Mouse (Mus musculus) gonadal fat pad, adult 2 months (tissue): ENCODE data around the gene Ddx46. TPM values are rescaled to one million over a fixed set of nuclear protein-coding genes. Genes with fewer than 3 reads are reported as not detected.

Source experiments
- DNase-seq: peaks from one replicate; pipeline ENCODE4 v3.0.0-alpha.2; 2012; ENCODE audit warnings: low read depth
- polyA plus RNA-seq: library from polyadenylated mRNA; depleted of rRNA; stranded (reverse); fragments of >200 nt; gene quantifications from 2 replicates; pipeline ENCODE4 v1.2.3, GENCODE M21; 2012; rRNA removed

Gene Ddx46
- polyA plus RNA-seq, 1 experiment: 13.6 TPM

GRCm38 (mm10) chr13:55721516-55721915 lies 86.7 kb downstream of the Ddx46 start:
- no peak for DNase-seq

- DNase-seq: no peak
These were observed 87.2 kb downstream of the Ddx46 start for GRCm38 (mm10) chr13:55721995-55722394.

GRCm38 (mm10) chr13:55726598-55727119 lies 91.8 kb downstream of the Ddx46 start:
- no peak for DNase-seq

GRCm38 (mm10) chr13:55727120-55727838 lies 92.5 kb downstream of the Ddx46 start, which contains the start of gene Pcbd2:
Gene Pcbd2 (plus strand): TSS chr13:55727368.
- no peak for DNase-seq

GRCm38 (mm10) chr13:55727839-55728238 lies 93.0 kb downstream of the Ddx46 start:
- DNase-seq: no peak

- no peak for DNase-seq
These were observed 95.9 kb downstream of the Ddx46 start for GRCm38 (mm10) chr13:55730716-55731115.

Other genes with a start within 250 kb of the Ddx46 start
- gene Slc34a1, start 236.8 kb upstream of the Ddx46 start, polyA plus RNA-seq: 0.34 and 0.91 TPM in 2 replicates
- 0.26 and 0.49 TPM in 2 replicates for gene Pfn3, start 219.8 kb upstream of the Ddx46 start, polyA plus RNA-seq
- 0.12 and 0.55 TPM in 2 replicates for gene F12, start 208.2 kb upstream of the Ddx46 start, polyA plus RNA-seq
- 36.1 and 44.1 TPM in 2 replicates for gene Grk6, start 190.0 kb upstream of the Ddx46 start, polyA plus RNA-seq
- 1.9 and 3.4 TPM in 2 replicates for gene Prr7, start 170.8 kb upstream of the Ddx46 start, polyA plus RNA-seq
- 20.5 and 24.4 TPM in 2 replicates for gene Dbn1, start 146.9 kb upstream of the Ddx46 start, polyA plus RNA-seq
- 79.3 and 81.5 TPM in 2 replicates for gene Pdlim7, start 121.4 kb upstream of the Ddx46 start, polyA plus RNA-seq
- gene Dok3, start 105.7 kb upstream of the Ddx46 start, polyA plus RNA-seq: 5.5 and 6.7 TPM in 2 replicates
- 52.7 and 53.6 TPM in 2 replicates for gene Ddx41, start 98.4 kb upstream of the Ddx46 start, polyA plus RNA-seq
- 51.3 and 57.7 TPM in 2 replicates for gene Fam193b, start 63.9 kb upstream of the Ddx46 start, polyA plus RNA-seq
- gene Tmed9, start 61.3 kb upstream of the Ddx46 start, polyA plus RNA-seq: 166 and 199 TPM in 2 replicates
- 20.3 and 25.3 TPM in 2 replicates for gene B4galt7, start 35.1 kb upstream of the Ddx46 start, polyA plus RNA-seq
- gene Caml, start 12.0 kb upstream of the Ddx46 start, polyA plus RNA-seq: 29.0 and 30.2 TPM in 2 replicates
- 35.5 and 35.6 TPM in 2 replicates for gene B230219D22Rik, start 58.1 kb downstream of the Ddx46 start, polyA plus RNA-seq
- gene Txndc15, start 79.6 kb downstream of the Ddx46 start, polyA plus RNA-seq: 57.4 and 58.7 TPM in 2 replicates
- gene Pcbd2, start 92.3 kb downstream of the Ddx46 start, polyA plus RNA-seq: 22.1 and 30.1 TPM in 2 replicates
- 0.41 and 0.66 TPM in 2 replicates for gene Catsper3, start 149.5 kb downstream of the Ddx46 start, polyA plus RNA-seq
- gene Pitx1, start 201.2 kb downstream of the Ddx46 start, polyA plus RNA-seq: not detected in 2 replicates